Mouse (Mus musculus) CH12.LX (cell line): ENCODE data around the gene Celf2. TPM values are rescaled to one million over a fixed set of nuclear protein-coding genes. Genes with fewer than 3 reads are reported as not detected.

Experiments
- DNase-seq: peaks from one replicate; pipeline ENCODE4 v3.0.0-alpha.2; 2013; ENCODE audit errors: extremely low read depth
- H3K27ac ChIP-seq: 2 replicates; pipeline ENCODE4 v1.5.1; 2012; ENCODE audit warnings: low read depth, mild to moderate bottlenecking, control low read depth, moderate library complexity; ENCODE audit not compliant: insufficient read depth
- H3K27me3 ChIP-seq: replicated peaks from 2 replicates; pipeline ENCODE3; 2012; ENCODE audit warnings: inconsistent platforms
- H3K36me3 ChIP-seq, 2 experiments: replicated peaks in 1 of 2; 2 replicates each; pipeline versions ENCODE3 to v1.6.1; 2012; ENCODE audit warnings: inconsistent platforms in 1 of 2, low read length in 1 of 2, mild to moderate bottlenecking in 1 of 2, mixed read lengths in 1 of 2, moderate library complexity in 1 of 2; ENCODE audit not compliant: control insufficient read depth in 1 of 2, insufficient read depth in 1 of 2
- H3K4me1 ChIP-seq, 2 experiments: 2 replicates each; pipeline ENCODE4 v1.6.1; 2012; ENCODE audit warnings: inconsistent platforms in 1 of 2, moderate library complexity in 1 of 2; ENCODE audit not compliant: insufficient read depth in 2 of 2, control insufficient read depth in 1 of 2
- H3K4me2 ChIP-seq: 2 replicates; pipeline ENCODE4 v1.6.1; 2012; ENCODE audit warnings: low read depth, mild to moderate bottlenecking, control low read depth; ENCODE audit not compliant: poor library complexity, insufficient read depth, severe bottlenecking
- H3K4me3 ChIP-seq, 3 experiments: fragments of 150-350 bp in 1 of 3; sonication (generic) in 1 of 3; replicated peaks in 1 of 3; 2 replicates each; pipeline versions ENCODE3 to v1.5.1; 2011 to 2012; ENCODE audit warnings: low read depth in 2 of 3, low read length in 2 of 3, mild to moderate bottlenecking in 2 of 3, moderate library complexity in 2 of 3, control low read depth in 1 of 3, improper control_type of control experiment in 1 of 3, inconsistent platforms in 1 of 3, mixed read lengths in 1 of 3; ENCODE audit not compliant: poor library complexity in 1 of 3
- H3K79me2 ChIP-seq: replicated peaks from 2 replicates; pipeline ENCODE4 v1.6.1; 2012; ENCODE audit warnings: mild to moderate bottlenecking, moderate library complexity; ENCODE audit not compliant: control insufficient read depth, poor library complexity, insufficient read depth, severe bottlenecking; ENCODE audit errors: extremely low read depth
- H3K9ac ChIP-seq: 2 replicates; pipeline ENCODE4 v1.6.1; 2012; ENCODE audit warnings: low read depth, mild to moderate bottlenecking, control low read depth, moderate library complexity; ENCODE audit not compliant: insufficient read depth
- H3K9me3 ChIP-seq: replicated peaks from 2 replicates; pipeline ENCODE3; 2012; ENCODE audit warnings: low read length, inconsistent platforms, mixed read lengths
- BHLHE40 ChIP-seq: IDR thresholded peaks from 2 replicates; pipeline ENCODE4 v1.6.1; 2011; ENCODE audit warnings: mild to moderate bottlenecking, low read depth, low read length, improper control_type of control experiment
- CTCF ChIP-seq, 2 experiments: IDR thresholded peaks in 1 of 2; conservative IDR thresholded peaks in 1 of 2; 2 replicates each; pipeline ENCODE4 v1.5.1; 2011 to 2012; ENCODE audit warnings: low read depth in 2 of 2, low read length in 2 of 2, improper control_type of control experiment in 1 of 2, inconsistent platforms in 1 of 2, mild to moderate bottlenecking in 1 of 2, moderate library complexity in 1 of 2
- EP300 ChIP-seq: IDR thresholded peaks from 2 replicates; pipeline ENCODE4 v1.6.1; 2011; ENCODE audit warnings: low read length, improper control_type of control experiment
- ETS1 ChIP-seq: conservative IDR thresholded peaks from 2 replicates; pipeline ENCODE4 v1.6.1; 2012; ENCODE audit warnings: low read depth, mild to moderate bottlenecking, inconsistent platforms, low read length, improper control_type of control experiment, moderate library complexity
- JUND ChIP-seq: conservative IDR thresholded peaks from 2 replicates; pipeline ENCODE4 v1.6.1; 2011; ENCODE audit warnings: low read depth, low read length, improper control_type of control experiment
- MAFK ChIP-seq: IDR thresholded peaks from 2 replicates; pipeline ENCODE4 v1.6.1; 2011; ENCODE audit warnings: low read length, improper control_type of control experiment; ENCODE audit not compliant: insufficient replicate concordance
- MAZ ChIP-seq: IDR thresholded peaks from 2 replicates; pipeline ENCODE4 v1.6.1; 2012; ENCODE audit warnings: low read depth, mild to moderate bottlenecking, inconsistent platforms, low read length, improper control_type of control experiment, moderate library complexity
- MEF2A ChIP-seq: IDR thresholded peaks from 2 replicates; pipeline ENCODE4 v1.6.1; 2014; ENCODE audit warnings: low read depth, mild to moderate bottlenecking, inconsistent platforms, low read length, improper control_type of control experiment, borderline replicate concordance
- MXI1 ChIP-seq: IDR thresholded peaks from 2 replicates; pipeline ENCODE4 v1.6.1; 2011; ENCODE audit warnings: mild to moderate bottlenecking, low read depth, low read length, improper control_type of control experiment
- MYC ChIP-seq: IDR thresholded peaks from 2 replicates; pipeline ENCODE4 v1.6.1; 2011; ENCODE audit warnings: low read depth, mild to moderate bottlenecking, improper control_type of control experiment, low read length
- NRF1 ChIP-seq: IDR thresholded peaks from 2 replicates; pipeline ENCODE4 v1.6.1; 2014; ENCODE audit warnings: low read depth, mild to moderate bottlenecking, inconsistent platforms, low read length, improper control_type of control experiment, moderate library complexity
- RAD21 ChIP-seq: IDR thresholded peaks from 2 replicates; pipeline ENCODE4 v1.6.1; 2011; ENCODE audit warnings: low read depth, mild to moderate bottlenecking, low read length, improper control_type of control experiment, moderate library complexity
- RCOR1 ChIP-seq: conservative IDR thresholded peaks from 2 replicates; pipeline ENCODE4 v1.6.1; 2012; ENCODE audit warnings: low read depth, mild to moderate bottlenecking, inconsistent platforms, low read length, improper control_type of control experiment
- SIN3A ChIP-seq: IDR thresholded peaks from 2 replicates; pipeline ENCODE4 v1.6.1; 2012; ENCODE audit warnings: low read length, improper control_type of control experiment, inconsistent platforms
- TBP ChIP-seq: conservative IDR thresholded peaks from 2 replicates; pipeline ENCODE4 v1.6.1; 2011; ENCODE audit warnings: low read depth, low read length, improper control_type of control experiment
- TCF12 ChIP-seq: IDR thresholded peaks from 2 replicates; pipeline ENCODE4 v1.6.1; 2014; ENCODE audit warnings: low read depth, mild to moderate bottlenecking, inconsistent platforms, low read length, improper control_type of control experiment
- UBTF ChIP-seq: IDR thresholded peaks from 2 replicates; pipeline ENCODE4 v1.6.1; 2012; ENCODE audit warnings: low read depth, mild to moderate bottlenecking, inconsistent platforms, low read length, improper control_type of control experiment, moderate library complexity
- USF1 ChIP-seq: IDR thresholded peaks from 2 replicates; pipeline ENCODE4 v1.6.1; 2014; ENCODE audit warnings: low read depth, mild to moderate bottlenecking, inconsistent platforms, low read length, improper control_type of control experiment
- USF2 ChIP-seq: conservative IDR thresholded peaks from 2 replicates; pipeline ENCODE4 v1.6.1; 2011; ENCODE audit warnings: low read depth, low read length, improper control_type of control experiment
- dilution Hi-C: fragments of 300-500 bp; cut with MboI; formaldehyde crosslinking; loops from 2 replicates; pipeline ENCODE4 v1.14.3; 2020; ENCODE audit warnings: low sequenced_read_pairs; ENCODE audit not compliant: extremely low pct_unique_long_range_greater_than_20kb, extremely low pct_ligation_motif_present
- in situ Hi-C: fragments of 300-500 bp; cut with MboI; formaldehyde crosslinking; loops from 3 replicates; pipeline ENCODE4 v1.14.3; 2019; ENCODE audit warnings: low sequenced_read_pairs, low pct_ligation_motif_present, low pct_unique_long_range_greater_than_20kb, mixed read lengths
- polyA plus RNA-seq: library from polyadenylated mRNA; unstranded; fragments of >175 nt; gene quantifications from 2 replicates; pipeline ENCODE4 v1.2.1, GENCODE M21; 2012; ENCODE audit warnings: low read depth; ENCODE audit not compliant: insufficient read length
- total RNA-seq, 2 experiments: library from RNA; depleted of rRNA; stranded (reverse); fragments of 300-350 nt in 1 of 2; fragments of >200 nt in 1 of 2; gene quantifications; 2 replicates each; pipeline ENCODE4 v1.2.3; 2012 to 2014

The Celf2 gene
- total and polyA plus RNA-seq, 3 experiments, result 51.0 to 143 (median 103) TPM

DNA sequence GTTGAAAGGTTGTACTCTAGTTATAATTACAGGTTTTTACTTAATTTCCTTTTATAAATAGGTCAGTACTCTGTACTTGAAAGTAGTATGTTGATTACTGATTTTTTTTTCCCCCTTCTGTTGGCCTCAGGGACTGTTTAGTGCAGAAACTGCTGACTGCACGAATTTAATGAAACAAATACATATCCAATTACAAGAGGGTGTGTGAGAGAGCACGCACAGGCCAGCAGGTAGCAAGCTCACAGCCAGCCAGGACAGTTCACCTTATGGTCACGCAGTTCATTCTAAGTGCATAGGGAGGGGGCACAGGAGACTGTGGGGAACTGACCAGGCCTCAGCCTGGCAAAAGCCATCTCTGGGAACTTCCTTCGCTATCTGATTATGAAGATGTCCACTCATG, 236.1 kb downstream of the Celf2 start:
- H3K9me3 ChIP-seq, result no peaks in the 10 kb centered on the region
- dilution Hi-C loops (no loop called here), in situ Hi-C loops (no loop called here)

DNA sequence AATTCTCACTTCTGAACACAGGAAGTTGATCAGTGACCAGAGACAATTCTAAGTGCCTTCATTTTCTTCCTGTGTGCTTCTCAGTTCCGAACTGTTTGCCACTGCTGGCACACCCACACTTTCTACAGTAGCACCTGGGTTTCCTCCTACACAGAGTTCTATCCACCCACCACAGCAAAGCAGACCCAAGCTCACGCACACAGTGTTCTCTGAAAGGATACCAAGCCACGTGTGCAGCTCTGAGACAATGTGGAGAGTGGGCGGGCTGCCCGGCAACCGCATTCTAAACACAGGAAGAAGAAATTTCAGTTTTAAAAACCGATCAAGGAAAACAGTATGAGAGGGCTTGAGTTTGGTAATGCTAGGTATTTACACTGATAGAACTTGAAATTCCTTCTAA, 239.3 kb downstream of the Celf2 start:
- Histone ChIP-seq H3K4me2 (no peak overlapping the region), H3K36me3 (no peaks in the 10 kb centered on the region), H3K4me1 (peaks cover 0 to 3% of the 10 kb centered on the region in 2 experiments; a peak in 1 of 4 replicates), H3K27ac (no peak overlapping the region), H3K79me2 (no peaks in the 10 kb centered on the region), H3K27me3 (no peaks in the 10 kb centered on the region), H3K9ac (no peak overlapping the region), H3K4me3 (no peak overlapping the region), H3K9me3 (no peaks in the 10 kb centered on the region)
- dilution Hi-C loops (no loop called here), in situ Hi-C loops (no loop called here)
- no peak for TF ChIP-seq RCOR1
- TF ChIP-seq BHLHE40, result no peak
- TF ChIP-seq TBP, result no peak
- TF ChIP-seq MYC, result 0 out of 2 replicates have a peak, but pooled peaks have one; percentile 17
- no peak for TF ChIP-seq SIN3A
- no peak for TF ChIP-seq TCF12
- TF ChIP-seq USF1, result no peak
- TF ChIP-seq UBTF, result no peak
- TF ChIP-seq JUND, result no peak
- no peak for TF ChIP-seq MEF2A
- TF ChIP-seq RAD21, result no peak
- no peak for TF ChIP-seq CTCF (conservative IDR thresholded peaks at IDR 0.05 in 1 of 2, IDR thresholded peaks at IDR 0.05 in 1 of 2; ENCODE audit: low read depth in 2 of 2, low read length in 2 of 2)
- no peak for TF ChIP-seq NRF1
- no peak for TF ChIP-seq USF2
- no peak for TF ChIP-seq ETS1
- no peak for TF ChIP-seq EP300
- TF ChIP-seq MAZ, result no peak
- 0 out of 2 replicates have a peak, but pooled peaks have one; percentile 30 for TF ChIP-seq MXI1
- DNase-seq, result peak; percentile 9

More for the DNA sequence above, 236.1 kb downstream of the Celf2 start:
- Histone ChIP-seq H3K9ac (no peak overlapping the region), H3K4me3 (no peak overlapping the region), H3K27me3 (no peaks in the 10 kb centered on the region), H3K36me3 (no peaks in the 10 kb centered on the region), H3K4me1 (peaks cover 0 to 3% of the 10 kb centered on the region in 2 experiments; a peak in 1 of 4 replicates), H3K79me2 (no peaks in the 10 kb centered on the region), H3K4me2 (no peak overlapping the region), H3K27ac (no peak overlapping the region)
- peak; percentile 47; the same call in 1 of the 2 replicates for TF ChIP-seq MAFK
- TF ChIP-seq EP300, result no peak
- DNase-seq, result no peak
